Mouse (Mus musculus): Measurements from ENCODE around the gene Dpy19l3. TPM values are rescaled to one million over a fixed set of nuclear protein-coding genes. Genes with fewer than 3 reads are reported as not detected.

Gene Dpy19l3
- 1 to 10 TPM in 15 of 26 experiments, under 1 TPM in 10, not detected in 1; 0.07 to 3.6 (median 1.1) TPM for total RNA-seq (2018; cell fraction: chromatin; rRNA removed)
- 1 to 10 TPM in 6 of 26 experiments, under 1 TPM in 20; 0.18 to 3.2 (median 0.53) TPM for total RNA-seq (2018; cell fraction: cytosol; rRNA removed)
- 1 to 10 TPM in 17 of 26 experiments, under 1 TPM in 9; 0.13 to 6.2 (median 1.3) TPM for total RNA-seq (2018; cell fraction: nucleus; rRNA removed)
- polyA plus RNA-seq (2018), result 0.16 to 0.46 TPM (median 0.42 TPM) in 3 replicates

DNA sequence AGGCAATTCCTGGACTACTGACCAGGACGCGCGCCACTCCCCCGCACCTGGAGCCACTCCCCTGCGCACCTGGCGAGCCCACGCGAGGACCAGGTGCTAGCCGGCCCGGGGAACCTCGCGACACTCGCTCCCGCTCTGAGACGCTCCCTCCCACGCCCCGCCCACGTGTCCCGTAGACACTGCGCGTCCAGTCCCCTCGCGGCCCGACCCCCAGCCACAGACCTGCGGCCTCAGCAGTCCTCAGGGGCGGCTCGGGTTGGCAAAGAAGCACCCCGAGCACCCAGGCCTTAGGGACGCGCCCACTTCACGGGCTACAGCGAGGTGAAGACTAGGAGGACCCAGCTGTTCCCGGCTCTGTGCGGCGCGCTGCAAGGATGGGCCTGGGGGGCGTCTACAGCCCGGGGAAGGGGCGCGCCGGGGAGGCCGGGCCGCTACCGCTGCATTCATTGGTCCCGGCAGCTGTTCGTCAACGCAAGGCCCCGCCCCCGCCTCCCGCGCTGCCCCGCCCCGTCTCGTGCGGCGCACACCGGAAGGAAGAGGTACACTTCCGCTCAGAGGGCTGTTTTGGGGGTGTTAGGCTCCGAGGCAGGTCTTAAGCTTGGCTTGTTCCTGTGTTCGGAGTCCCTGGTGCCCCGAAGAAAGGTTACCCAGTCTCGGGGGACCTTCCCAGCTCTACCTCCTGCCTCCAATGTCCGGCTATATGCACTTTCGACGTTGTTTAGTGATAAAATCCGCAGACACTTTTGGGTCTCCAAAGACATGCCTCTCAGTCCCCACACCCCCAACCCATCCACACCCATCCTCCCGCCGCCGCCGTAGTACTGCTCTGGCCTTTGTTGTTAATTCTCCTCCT is at the start of gene Dpy19l3:
TSS of gene Dpy19l3 (minus strand) at position 422 of the 853 bp plus-strand sequence.
- Histone ChIP-seq H3K27ac (no peak within 1 kb of the TSS), H3K4me3 (ENCODE audit: inconsistent target) (no peak within 1 kb of the TSS), H3K79me2 (ENCODE audit: inconsistent target) (no peaks in the 10 kb centered on the region), H3K36me3 (ENCODE audit: inconsistent target) (no peaks in the 10 kb centered on the region)
- 2% methylated on average over 70 of the region's 70 CpGs for WGBS (ENCODE audit: missing documents)

DNA sequence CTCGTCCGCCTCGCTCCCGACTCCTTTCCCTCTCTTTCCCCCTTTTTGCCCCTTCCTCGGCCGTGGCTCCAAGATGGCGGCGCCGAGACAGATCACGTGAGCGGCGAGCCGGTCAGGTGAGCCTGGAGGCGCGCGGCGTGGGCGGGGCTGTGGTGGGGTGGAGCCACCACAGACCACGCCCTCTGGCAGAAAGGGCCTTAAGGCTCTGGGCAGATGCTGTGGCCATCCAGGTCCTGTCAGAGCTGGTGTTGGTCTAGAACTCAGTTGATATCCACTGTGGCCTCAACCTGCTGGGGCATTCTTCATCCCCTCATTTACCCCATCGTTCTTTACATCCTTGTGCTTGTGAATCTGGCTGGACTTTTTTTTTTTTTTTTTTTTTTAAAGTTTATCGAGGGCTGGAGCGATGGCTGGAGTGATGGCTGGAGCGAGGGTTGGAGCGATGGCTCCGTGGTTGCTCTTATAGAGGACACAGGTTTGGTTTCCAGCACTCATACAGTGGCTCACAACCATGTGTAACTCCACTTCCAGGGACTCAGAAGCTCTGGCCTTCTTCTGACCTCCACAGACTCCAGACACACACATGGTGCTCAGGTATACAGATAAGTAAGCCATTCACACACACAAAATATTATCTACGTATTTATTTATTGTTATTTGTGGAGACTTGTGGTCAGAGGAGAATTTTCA is 48.8 kb upstream of the Dpy19l3 start, which contains the start of gene Zfp507:
TSS of gene Zfp507 (minus strand) at position 98 of the 690 bp plus-strand sequence.
- no peaks in the 10 kb centered on the region for H3K36me3 ChIP-seq (ENCODE audit: inconsistent target)
- no peak within 1 kb of the TSS for H3K4me3 ChIP-seq (ENCODE audit: inconsistent target)
- WGBS (ENCODE audit: missing documents), result 24% methylated on average over 23 of the region's 26 CpGs
- H3K79me2 ChIP-seq (ENCODE audit: inconsistent target), result no peaks in the 10 kb centered on the region
- no peak within 1 kb of the TSS for H3K27ac ChIP-seq

DNA sequence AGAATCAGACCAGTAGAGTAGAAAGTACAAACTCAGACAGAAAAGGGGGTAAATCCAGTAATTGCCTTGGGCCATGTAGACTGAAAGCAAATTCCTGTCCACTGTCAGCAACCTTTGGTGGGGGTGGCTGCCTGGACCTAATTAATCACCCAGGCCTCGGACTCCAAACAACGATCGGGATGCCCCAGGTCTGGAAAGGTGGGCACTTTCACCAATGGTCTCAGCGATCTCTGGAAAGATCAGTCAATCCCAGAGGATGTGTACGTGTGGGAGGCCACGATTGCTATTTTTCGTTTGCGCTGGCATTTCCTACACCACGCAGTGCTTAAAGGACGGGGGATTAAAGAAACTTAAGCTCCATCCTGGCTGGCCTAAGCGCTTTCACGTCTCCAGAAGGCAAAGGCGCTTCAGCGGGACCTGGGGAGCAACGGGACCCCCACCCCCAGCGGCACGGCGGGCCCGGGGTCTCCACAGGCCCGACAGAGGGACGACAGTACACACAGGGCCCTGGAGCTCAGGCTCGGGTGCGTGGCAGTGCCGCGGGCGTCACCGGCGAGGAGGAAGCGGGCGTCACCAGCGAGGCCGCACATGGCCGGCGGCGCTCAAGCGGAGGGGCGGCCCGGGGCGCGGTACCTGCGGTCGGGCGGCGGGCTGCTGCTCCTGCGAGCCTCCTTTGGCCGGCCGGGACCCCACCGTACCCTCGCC is 48.1 kb upstream of the Dpy19l3 start:
- no peaks in the 10 kb centered on the region for H3K79me2 ChIP-seq (ENCODE audit: inconsistent target)
- no peak overlapping the region for H3K27ac ChIP-seq
- H3K36me3 ChIP-seq (ENCODE audit: inconsistent target), result no peaks in the 10 kb centered on the region
- under 1% methylated on average over 48 of the region's 49 CpGs for WGBS (ENCODE audit: missing documents)
- no peak overlapping the region for H3K4me3 ChIP-seq (ENCODE audit: inconsistent target)

DNA sequence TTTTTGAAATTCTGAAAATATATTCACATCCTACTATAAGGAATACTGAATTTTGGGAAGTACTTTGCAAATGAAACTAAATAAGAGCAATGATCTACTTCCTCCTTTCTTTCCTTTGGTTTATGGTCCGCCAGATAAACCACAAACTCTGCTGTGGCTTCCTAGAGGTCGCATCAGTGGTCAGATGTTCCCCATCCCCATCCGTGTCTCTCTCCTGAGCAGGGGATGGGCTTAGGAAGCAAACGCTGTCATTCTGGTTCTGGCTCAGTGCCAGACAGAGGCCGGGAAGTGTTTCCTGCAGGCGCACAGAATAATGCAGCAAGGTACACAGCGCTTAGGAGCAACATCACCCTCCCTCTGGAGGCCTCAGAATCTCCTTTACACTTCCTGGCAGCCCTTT is 41.9 kb upstream of the Dpy19l3 start:
- 0% methylated on average over 7 of the region's 7 CpGs for WGBS (ENCODE audit: missing documents)
- Histone ChIP-seq H3K4me3 (ENCODE audit: inconsistent target) (no peak overlapping the region), H3K27ac (no peak overlapping the region), H3K79me2 (ENCODE audit: inconsistent target) (no peaks in the 10 kb centered on the region), H3K36me3 (ENCODE audit: inconsistent target) (no peaks in the 10 kb centered on the region)

DNA sequence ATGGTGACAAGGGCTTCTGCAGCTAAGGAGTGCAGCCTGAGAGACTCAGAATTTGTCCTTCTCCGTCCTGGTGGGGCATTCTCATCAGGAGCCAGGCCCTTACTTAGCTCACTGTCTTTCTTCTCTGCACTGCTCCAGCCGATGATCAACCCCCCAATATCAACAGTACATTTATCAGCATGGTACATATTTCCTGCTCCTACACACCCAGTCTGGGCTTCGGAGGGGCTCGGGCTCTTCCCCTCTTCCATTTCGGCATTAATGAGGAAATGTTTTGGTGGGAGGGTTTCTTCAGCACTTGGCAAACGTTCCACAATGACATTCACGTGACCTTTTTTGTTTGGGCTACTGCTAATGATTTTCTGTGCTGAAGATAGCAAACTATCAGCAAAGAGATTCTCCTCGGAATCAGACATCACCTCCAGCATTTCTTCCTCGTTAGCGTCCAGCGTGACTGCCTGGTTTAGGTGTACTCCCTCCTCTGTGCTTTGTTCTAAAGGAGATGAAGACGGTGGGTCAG is 40.0 kb upstream of the Dpy19l3 start:
- H3K79me2 ChIP-seq (ENCODE audit: inconsistent target), result no peaks in the 10 kb centered on the region
- WGBS (ENCODE audit: missing documents), result 89% methylated on average over 12 of the region's 12 CpGs
- H3K36me3 ChIP-seq (ENCODE audit: inconsistent target), result no peaks in the 10 kb centered on the region
- no peak overlapping the region for H3K27ac ChIP-seq
- H3K4me3 ChIP-seq (ENCODE audit: inconsistent target), result no peak overlapping the region

DNA sequence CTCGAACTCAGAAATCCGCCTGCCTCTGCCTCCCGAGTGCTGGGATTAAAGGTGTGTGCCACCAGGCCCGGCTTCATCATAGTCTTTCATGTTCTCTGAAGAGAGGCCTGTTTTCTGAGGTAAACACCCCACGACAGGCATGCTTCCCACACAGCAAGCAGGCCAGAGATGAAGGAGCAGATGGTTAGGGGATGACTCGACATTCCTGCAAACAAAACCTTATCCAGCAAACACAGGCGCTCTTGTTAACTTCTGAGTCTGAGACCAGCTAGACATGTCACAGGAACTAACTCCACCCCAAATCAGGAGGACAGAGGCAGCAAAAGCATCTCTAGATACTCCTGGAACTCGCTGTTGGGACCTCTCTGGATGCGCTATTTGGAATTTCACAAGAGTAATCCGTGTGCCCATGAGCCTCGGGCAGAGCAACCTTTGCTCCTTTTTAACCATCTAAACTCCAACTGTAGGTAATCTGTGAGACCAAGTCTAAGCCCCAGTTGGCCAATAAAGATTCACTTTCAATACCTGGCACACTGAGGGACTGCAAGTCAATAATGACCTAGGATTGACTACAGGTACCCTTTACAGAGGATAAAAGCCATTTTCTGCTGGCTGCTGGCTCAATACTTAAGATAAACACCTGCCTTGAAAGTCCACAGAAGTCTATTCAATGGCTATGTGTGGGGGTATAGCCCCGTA is 38.0 kb upstream of the Dpy19l3 start:
- 92% methylated on average over 12 of the region's 12 CpGs for WGBS (ENCODE audit: missing documents)
- Histone ChIP-seq H3K36me3 (ENCODE audit: inconsistent target) (no peaks in the 10 kb centered on the region), H3K27ac (no peak overlapping the region), H3K4me3 (ENCODE audit: inconsistent target) (no peak overlapping the region), H3K79me2 (ENCODE audit: inconsistent target) (no peaks in the 10 kb centered on the region)

DNA sequence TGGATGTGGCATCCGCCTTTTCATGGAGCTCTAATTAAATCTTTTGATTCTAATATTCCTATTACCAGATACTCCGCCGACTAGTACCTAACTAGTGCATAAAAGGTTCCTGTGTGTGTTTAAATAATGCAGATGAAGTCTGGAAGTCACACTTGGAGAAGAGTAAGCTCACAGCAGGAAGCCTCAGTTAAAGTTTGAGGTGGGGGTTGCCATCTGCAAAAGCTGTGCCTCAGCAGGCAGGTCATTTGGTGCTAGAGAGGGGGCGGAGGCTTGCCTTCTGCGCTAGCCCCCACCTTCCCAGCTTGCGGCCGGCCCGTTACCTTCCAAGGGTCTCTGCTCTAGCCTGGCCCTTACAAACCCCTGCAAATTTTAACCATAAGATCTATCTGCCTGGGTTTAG is 36.7 kb upstream of the Dpy19l3 start:
- H3K27ac ChIP-seq, result no peak overlapping the region
- 97% methylated on average over 8 of the region's 8 CpGs for whole genome bisulfite sequencing (ENCODE audit: missing documents)
- no peaks in the 10 kb centered on the region for H3K79me2 ChIP-seq (ENCODE audit: inconsistent target)
- no peaks in the 10 kb centered on the region for H3K36me3 ChIP-seq (ENCODE audit: inconsistent target)
- no peak overlapping the region for H3K4me3 ChIP-seq (ENCODE audit: inconsistent target)

DNA sequence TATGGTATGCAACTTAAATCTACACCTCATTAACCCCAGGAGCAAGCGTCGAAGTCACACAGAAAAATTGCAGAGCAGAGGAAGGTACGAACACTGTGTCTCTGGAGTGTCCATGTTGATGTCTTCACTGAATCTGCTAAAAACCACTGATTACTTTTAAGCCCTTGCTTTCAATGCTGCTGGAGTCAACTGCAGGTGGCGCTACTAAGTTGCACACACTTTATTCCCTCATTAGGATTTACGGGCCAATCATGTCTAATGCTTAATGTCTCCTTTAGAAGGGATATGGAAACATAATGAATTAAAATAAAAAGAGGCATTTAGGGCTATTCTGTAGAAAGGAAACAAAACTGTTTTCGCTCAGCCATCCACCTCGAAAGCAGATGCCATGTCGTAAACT is 35.9 kb upstream of the Dpy19l3 start:
- Histone ChIP-seq H3K79me2 (ENCODE audit: inconsistent target) (no peaks in the 10 kb centered on the region), H3K27ac (no peak overlapping the region), H3K36me3 (ENCODE audit: inconsistent target) (no peaks in the 10 kb centered on the region), H3K4me3 (ENCODE audit: inconsistent target) (no peak overlapping the region)
- WGBS (ENCODE audit: missing documents), result 96% methylated on average over 8 of the region's 8 CpGs

DNA sequence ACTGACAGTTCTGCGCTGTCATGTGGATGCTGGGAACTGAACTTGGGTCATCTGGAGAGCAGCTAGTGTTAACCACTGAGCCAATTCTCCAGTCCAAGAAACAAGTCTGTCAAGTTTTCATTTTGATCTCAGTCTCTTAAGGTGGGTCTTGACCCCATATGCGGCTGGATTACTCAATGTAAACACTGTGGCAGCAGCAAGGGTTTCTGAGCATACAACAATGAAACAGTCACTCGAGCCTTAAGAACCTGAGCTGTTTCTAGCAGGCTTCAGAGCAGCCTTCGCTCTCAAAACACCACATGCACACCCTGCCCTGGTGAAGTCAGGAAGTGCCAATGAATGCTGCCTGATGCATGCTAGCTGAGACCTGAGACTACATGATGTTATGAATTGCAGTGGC is 31.3 kb upstream of the Dpy19l3 start:
- no peaks in the 10 kb centered on the region for H3K36me3 ChIP-seq (ENCODE audit: inconsistent target)
- no peaks in the 10 kb centered on the region for H3K79me2 ChIP-seq (ENCODE audit: inconsistent target)
- no peak overlapping the region for H3K27ac ChIP-seq
- no peak overlapping the region for H3K4me3 ChIP-seq (ENCODE audit: inconsistent target)
- WGBS (ENCODE audit: missing documents), result 89% methylated on average over 4 of the region's 4 CpGs

DNA sequence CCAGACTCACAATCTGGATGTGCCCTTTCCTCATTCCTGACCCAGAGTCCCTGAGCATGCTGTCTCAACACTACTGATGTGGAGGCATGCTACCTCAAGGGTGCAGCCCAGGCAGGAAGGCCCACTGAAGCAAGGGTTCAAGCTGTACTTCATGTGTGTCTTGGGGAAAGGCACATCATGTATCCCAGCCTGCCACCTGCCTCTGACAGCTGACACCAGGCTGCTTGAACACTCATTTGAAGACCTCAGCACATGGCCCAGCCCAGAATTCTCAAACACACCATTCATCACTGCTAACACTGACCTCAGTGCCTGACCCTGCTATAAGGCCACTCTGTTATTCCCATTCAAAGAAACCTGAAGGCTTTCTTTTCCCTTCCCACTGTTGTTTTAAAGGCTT is 28.0 kb upstream of the Dpy19l3 start:
- no peaks in the 10 kb centered on the region for H3K36me3 ChIP-seq (ENCODE audit: inconsistent target)
- no peak overlapping the region for H3K4me3 ChIP-seq (ENCODE audit: inconsistent target)
- no peak overlapping the region for H3K27ac ChIP-seq
- no peaks in the 10 kb centered on the region for H3K79me2 ChIP-seq (ENCODE audit: inconsistent target)

DNA sequence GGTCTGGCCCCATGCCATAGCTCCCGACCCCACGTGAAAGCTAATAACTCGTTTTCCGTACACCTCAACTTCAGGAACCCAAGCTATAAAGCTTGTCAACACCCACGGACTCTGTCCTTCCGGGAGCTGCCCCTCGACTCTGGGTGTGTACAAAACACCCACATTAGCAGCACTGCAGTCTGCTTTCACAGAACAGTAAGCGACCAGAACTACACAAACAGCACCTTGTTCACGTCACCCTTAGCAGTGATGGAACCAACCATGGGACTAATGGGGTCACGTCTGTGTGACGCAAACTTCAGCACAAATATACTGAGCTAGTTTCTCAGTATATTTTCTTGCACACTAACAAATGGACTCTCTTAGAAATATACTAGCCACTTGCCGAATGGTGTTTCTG is 19.9 kb upstream of the Dpy19l3 start:
- no peak overlapping the region for H3K4me3 ChIP-seq (ENCODE audit: inconsistent target)
- H3K36me3 ChIP-seq (ENCODE audit: inconsistent target), result no peaks in the 10 kb centered on the region
- WGBS (ENCODE audit: missing documents), result 96% methylated on average over 12 of the region's 12 CpGs
- no peak overlapping the region for H3K27ac ChIP-seq
- H3K79me2 ChIP-seq (ENCODE audit: inconsistent target), result no peaks in the 10 kb centered on the region

DNA sequence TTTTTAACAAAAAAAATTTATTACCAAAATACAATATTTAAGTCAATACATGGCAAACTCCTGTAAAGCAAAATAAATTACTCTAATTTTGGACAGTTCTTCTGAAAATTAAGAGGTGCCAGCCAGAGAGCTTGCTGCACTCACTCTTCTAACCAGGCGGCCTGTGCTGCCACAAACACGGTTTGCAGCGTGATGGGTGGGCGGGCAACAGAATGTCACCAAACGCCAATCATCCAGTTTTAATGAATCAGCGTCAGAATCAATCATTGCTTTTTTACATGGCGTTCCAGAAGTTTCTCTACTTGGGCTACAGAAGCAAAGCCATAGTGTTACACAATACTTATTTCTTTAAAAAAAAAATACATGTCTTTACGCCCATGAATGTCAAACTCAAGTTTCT is 18.1 kb upstream of the Dpy19l3 start:
- H3K27ac ChIP-seq, result no peak overlapping the region
- H3K36me3 ChIP-seq (ENCODE audit: inconsistent target), result no peaks in the 10 kb centered on the region
- WGBS (ENCODE audit: missing documents), result 93% methylated on average over 8 of the region's 8 CpGs

DNA sequence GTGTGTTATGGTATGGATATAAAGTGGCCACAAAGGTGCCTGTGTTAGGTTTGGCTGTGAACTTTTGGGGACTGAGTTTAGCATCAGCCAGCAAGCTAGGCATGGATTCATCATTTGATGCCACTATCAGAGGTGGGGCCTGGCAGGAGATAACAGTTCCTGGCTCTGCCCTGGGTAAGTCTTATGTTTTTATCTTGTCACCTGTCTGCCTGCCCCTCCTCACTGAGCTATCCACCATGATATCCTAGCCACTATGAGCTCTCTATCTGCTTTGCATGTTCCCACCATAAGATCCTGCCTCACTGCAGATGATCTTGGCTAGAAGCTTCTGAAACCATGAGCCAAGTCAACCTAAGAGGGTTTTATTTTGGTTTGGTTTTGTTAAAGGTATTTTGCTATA is 16.9 kb upstream of the Dpy19l3 start:
- Histone ChIP-seq H3K79me2 (ENCODE audit: inconsistent target) (no peaks in the 10 kb centered on the region), H3K36me3 (ENCODE audit: inconsistent target) (no peaks in the 10 kb centered on the region), H3K27ac (no peak overlapping the region), H3K4me3 (ENCODE audit: inconsistent target) (no peak overlapping the region)

More for the DNA sequence above, 18.1 kb upstream of the Dpy19l3 start:
- no peak overlapping the region for H3K4me3 ChIP-seq (ENCODE audit: inconsistent target)
- no peaks in the 10 kb centered on the region for H3K79me2 ChIP-seq (ENCODE audit: inconsistent target)

DNA sequence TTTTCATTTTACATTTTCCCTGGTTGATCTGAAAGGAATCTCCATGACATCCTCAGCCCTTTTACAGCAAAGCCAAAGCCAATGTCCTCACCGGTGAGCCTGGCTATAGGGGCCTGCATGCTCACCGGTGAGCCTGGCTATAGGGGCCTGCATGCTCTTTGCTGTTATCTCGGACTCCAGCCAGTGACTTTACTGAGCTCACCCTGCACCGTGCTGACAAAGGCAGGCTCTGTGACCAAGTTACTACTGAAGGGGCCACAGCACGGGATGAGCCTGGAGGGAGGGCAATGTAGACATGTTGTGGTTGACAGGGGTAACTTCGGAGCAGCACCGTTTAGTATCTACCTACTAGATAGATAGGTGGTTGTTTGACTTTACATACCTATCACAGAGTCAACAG is 15.9 kb upstream of the Dpy19l3 start:
- H3K36me3 ChIP-seq (ENCODE audit: inconsistent target), result no peaks in the 10 kb centered on the region
- WGBS (ENCODE audit: missing documents), result 95% methylated on average over 5 of the region's 7 CpGs
- no peak overlapping the region for H3K27ac ChIP-seq
- H3K79me2 ChIP-seq (ENCODE audit: inconsistent target), result no peaks in the 10 kb centered on the region
- no peak overlapping the region for H3K4me3 ChIP-seq (ENCODE audit: inconsistent target)

All from macrophage (primary cell).